In the genomic region with DNA sequence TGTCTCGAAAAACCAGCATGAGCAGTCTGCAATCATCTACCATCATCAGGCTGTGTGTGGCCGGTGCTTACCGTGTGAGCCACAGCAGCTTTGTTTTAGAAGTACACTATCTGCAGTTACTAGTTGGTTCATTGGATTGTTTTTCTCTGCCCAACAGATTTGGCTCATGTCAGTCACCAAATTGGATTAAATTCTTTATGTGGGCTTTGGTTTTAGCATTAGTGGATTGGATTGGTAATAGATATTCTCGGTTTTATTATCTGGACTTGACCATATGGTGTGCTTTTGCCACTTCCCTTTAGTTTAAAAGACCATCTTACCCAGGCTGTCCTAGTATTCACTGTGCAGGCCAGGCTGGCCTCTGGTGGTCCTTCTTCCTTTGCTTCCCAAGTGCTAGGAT, we compare ENCODE assay signal across 18 mouse cellular contexts. TPM values are rescaled to one million over a fixed set of nuclear protein-coding genes. Genes with fewer than 3 reads are reported as not detected.
DNase-seq lines count a peak whose midpoint lies in the region; ATAC-seq and TF ChIP-seq lines count a peak whose summit lies in the region.
"Had no signal": no experiment of that assay in that cellular context is flagged by ENCODE, and none has a peak within 500 bp of the region (broad histone marks: within the 10 kb centered on the region; RNA-seq: fewer than 3 reads in every experiment).

No protein-coding gene starts in this region.

- H3K27ac ChIP-seq in heart, embryonic 13.5 days (replicated peaks) = no peak overlapping the region
- H3K27ac ChIP-seq in MEL (ENCODE audit: control insufficient read depth, low read depth, low read length) = no peak overlapping the region
- H3K27ac ChIP-seq in intestine, postnatal 0 days (ENCODE audit: low read depth, low read length) = no peak overlapping the region
- H3K27ac ChIP-seq in neural tube, embryonic 15.5 days (replicated peaks) = no peak overlapping the region
- H3K27ac ChIP-seq: embryonic facial prominence, embryonic 15.5 days had no signal

- no peak for TF ChIP-seq POLR2A in MEL (IDR thresholded peaks at IDR 0.05; ENCODE audit: control insufficient read depth in 1 of 2, insufficient read depth in 1 of 2, low read depth in 1 of 2, low read length in 2 of 2, poor library complexity in 1 of 2)
- TF ChIP-seq POLR2A in lung, adult 2 months (IDR thresholded peaks at IDR 0.05; ENCODE audit: borderline replicate concordance, extremely low read depth, low read depth, low read length) = no peak

- H3K4me1 ChIP-seq in heart, embryonic 13.5 days = peaks cover 50% of the 10 kb centered on the region
- H3K4me1 ChIP-seq in MEL (ENCODE audit: control insufficient read depth in 1 of 2, insufficient read depth in 2 of 2, low read length in 2 of 2) = peaks cover 14% of the 10 kb centered on the region in 2 experiments
- H3K4me1 ChIP-seq in intestine, postnatal 0 days (replicated peaks; ENCODE audit: control insufficient read depth, insufficient read depth, low read length) = peaks cover 5% of the 10 kb centered on the region; the same call in 1 of the 2 replicates
- H3K4me1 ChIP-seq in neural tube, embryonic 15.5 days = peaks cover 42% of the 10 kb centered on the region
- H3K4me1 ChIP-seq in lung, adult 2 months (ENCODE audit: control insufficient read depth, insufficient read depth, low read length) = peaks cover 19% of the 10 kb centered on the region

- peaks cover 70% of the 10 kb centered on the region for H3K79me2 ChIP-seq in MEL (ENCODE audit: control insufficient read depth, insufficient read depth, low read length, poor library complexity)

- TF ChIP-seq RAD21 in MEL (IDR thresholded peaks at IDR 0.05; ENCODE audit: low read depth, low read length) = no peak

- no peak for TF ChIP-seq CTCF in MEL (IDR thresholded peaks at IDR 0.05 in 2 of 3, conservative IDR thresholded peaks at IDR 0.05 in 1 of 3; ENCODE audit: control insufficient read depth in 1 of 3, insufficient read depth in 1 of 3, low read depth in 2 of 3, low read length in 3 of 3, poor library complexity in 1 of 3, severe bottlenecking in 1 of 3)
- TF ChIP-seq CTCF in intestine, postnatal 0 days (IDR thresholded peaks at IDR 0.05; ENCODE audit: low read depth) = no peak
- TF ChIP-seq CTCF in lung, adult 2 months (IDR thresholded peaks at IDR 0.05; ENCODE audit: insufficient read depth, low read length) = no peak

- WGBS in heart, embryonic 13.5 days = 54% methylated on average over 4 of the region's 4 CpGs
- 41% methylated on average over 4 of the region's 4 CpGs for WGBS in intestine, postnatal 0 days
- 71% methylated on average over 4 of the region's 4 CpGs for WGBS in neural tube, embryonic 15.5 days
- WGBS in lung, adult 2 months = 26% methylated on average over 4 of the region's 4 CpGs

- no peaks in the 10 kb centered on the region for H3K9me3 ChIP-seq in heart, embryonic 13.5 days
- H3K9me3 ChIP-seq in MEL (replicated peaks; ENCODE audit: insufficient read depth, low read length) = no peaks in the 10 kb centered on the region
- H3K9me3 ChIP-seq in intestine, postnatal 0 days (ENCODE audit: control insufficient read depth) = no peaks in the 10 kb centered on the region
- H3K9me3 ChIP-seq in neural tube, embryonic 15.5 days (replicated peaks) = no peaks in the 10 kb centered on the region
- H3K9me3 ChIP-seq: embryonic facial prominence, embryonic 15.5 days had no signal

- no peak overlapping the region for H3K4me3 ChIP-seq in heart, embryonic 13.5 days
- no peak overlapping the region for H3K4me3 ChIP-seq in MEL (ENCODE audit: control insufficient read depth in 1 of 2, insufficient read depth in 1 of 2, low read depth in 2 of 2, low read length in 2 of 2)
- H3K4me3 ChIP-seq in intestine, postnatal 0 days (ENCODE audit: low read depth, low read length) = peak overlapping the region; percentile 2; the same call in 1 of the 2 replicates
- no peak overlapping the region for H3K4me3 ChIP-seq in neural tube, embryonic 15.5 days (replicated peaks)
- no peak overlapping the region for H3K4me3 ChIP-seq in lung, adult 2 months (replicated peaks; ENCODE audit: extremely low read depth, low read depth, low read length)
- H3K4me3 ChIP-seq: embryonic facial prominence, embryonic 15.5 days had no signal

- no peak for ATAC-seq in heart, embryonic 13.5 days (ENCODE audit: extremely low read depth, insufficient number of reproducible peaks, low FRiP score, low TSS enrichment)
- ATAC-seq in intestine, postnatal 0 days = no peak
- no peak for ATAC-seq in neural tube, embryonic 15.5 days (ENCODE audit: low FRiP score)

- H3K4me2 ChIP-seq in heart, embryonic 13.5 days = peak overlapping the region; percentile 89; the same call in 1 of the 2 replicates
- peak overlapping the region; percentile 84 for H3K4me2 ChIP-seq in intestine, postnatal 0 days (replicated peaks; ENCODE audit: low read depth)
- peak overlapping the region; percentile 74 for H3K4me2 ChIP-seq in neural tube, embryonic 15.5 days
- H3K4me2 ChIP-seq: embryonic facial prominence, embryonic 15.5 days had no signal

- no peaks in the 10 kb centered on the region for H3K27me3 ChIP-seq in heart, embryonic 13.5 days (replicated peaks)
- H3K27me3 ChIP-seq in MEL (ENCODE audit: control insufficient read depth in 1 of 2, insufficient read depth in 2 of 2, low read length in 2 of 2) = no peaks in the 10 kb centered on the region
- no peaks in the 10 kb centered on the region for H3K27me3 ChIP-seq in intestine, postnatal 0 days (replicated peaks; ENCODE audit: control insufficient read depth, insufficient read depth, low read length)
- no peaks in the 10 kb centered on the region for H3K27me3 ChIP-seq in neural tube, embryonic 15.5 days (replicated peaks)
- H3K27me3 ChIP-seq: embryonic facial prominence, embryonic 15.5 days had no signal

- TF ChIP-seq EP300 in MEL (IDR thresholded peaks at IDR 0.05; ENCODE audit: low read depth in 1 of 2, low read length in 2 of 2) = no peak

- H3K9ac ChIP-seq in heart, embryonic 13.5 days = no peak overlapping the region
- H3K9ac ChIP-seq in MEL (ENCODE audit: control insufficient read depth, low read depth, low read length, poor library complexity, severe bottlenecking) = no peak overlapping the region
- no peak overlapping the region for H3K9ac ChIP-seq in intestine, postnatal 0 days (ENCODE audit: low read depth, low read length)
- H3K9ac ChIP-seq in neural tube, embryonic 15.5 days (replicated peaks) = no peak overlapping the region
- H3K9ac ChIP-seq: embryonic facial prominence, embryonic 15.5 days had no signal

- H3K36me3 ChIP-seq in heart, embryonic 13.5 days = no peaks in the 10 kb centered on the region
- H3K36me3 ChIP-seq in MEL (ENCODE audit: control insufficient read depth in 1 of 2, insufficient read depth in 2 of 2, low read length in 2 of 2) = peaks cover 7 to 31% of the 10 kb centered on the region in 2 experiments
- no peaks in the 10 kb centered on the region for H3K36me3 ChIP-seq in intestine, postnatal 0 days (ENCODE audit: control insufficient read depth, insufficient read depth)
- no peaks in the 10 kb centered on the region for H3K36me3 ChIP-seq in neural tube, embryonic 15.5 days
- H3K36me3 ChIP-seq: embryonic facial prominence, embryonic 15.5 days had no signal

- DNase-seq in heart, adult 9 months (ENCODE audit: low spot score in 2 of 2) = no peak
- DNase-seq in MEL (ENCODE audit: low read depth, low spot score) = no peak
- no peak for DNase-seq in lung, adult 2 months
- no peak for DNase-seq in ovary, postnatal 10 days (ENCODE audit: low spot score)
- DNase-seq in lung, postnatal 4 days = no peak
- DNase-seq: B cell, adult 2 months; cerebellum, postnatal 10 days; heart, postnatal 10 days; kidney, adult 8-10 months; layer of hippocampus, adult 9-11 months; lung, postnatal 14 days; right cerebral cortex, adult 18-20 months had no signal

TF ChIP-seq in MEL, 35 proteins besides CTCF, POLR2A, EP300 and RAD21:
- no peak for TF ChIP-seq GATA1 (IDR thresholded peaks at IDR 0.05; ENCODE audit: low read depth, low read length)
- TF ChIP-seq MAFK (IDR thresholded peaks at IDR 0.05; ENCODE audit: borderline replicate concordance, low read depth, low read length) = no peak
- no peak for TF ChIP-seq SIN3A (IDR thresholded peaks at IDR 0.05; ENCODE audit: low read length)
- no peak for TF ChIP-seq JUND (IDR thresholded peaks at IDR 0.05; ENCODE audit: low read depth, low read length)
- TF ChIP-seq ZKSCAN1 (IDR thresholded peaks at IDR 0.05; ENCODE audit: low read depth, low read length) = no peak
- TF ChIP-seq TAL1 (IDR thresholded peaks at IDR 0.05; ENCODE audit: low read length) = peak; percentile 46
- no peak for TF ChIP-seq RCOR1 (IDR thresholded peaks at IDR 0.05; ENCODE audit: low read depth, low read length)
- TF ChIP-seq BHLHE40 (IDR thresholded peaks at IDR 0.05; ENCODE audit: borderline replicate concordance, low read depth, low read length) = no peak
TF ChIP-seq in MEL: peak in this region for 1.

RNA-seq across cellular contexts. Expression of a gene that starts 3.7 kb away (rescaled TPM):
- polyA plus RNA-seq in heart, embryonic 13.5 days (2015; fragmentation: Nextera tagmentation; extraction: Ambion mirVana) = 345 and 378 TPM in 2 replicates
- 78.1 and 94.7 TPM in 2 replicates for total RNA-seq in MEL (2012; rRNA removed)
- 100 to 1,000 TPM in 1 of 2 experiments, not detected in 1; 489 TPM for polyA plus RNA-seq in MEL (2012; ENCODE audit: insufficient read depth in 1 of 2, insufficient read length in 2 of 2, low read depth in 1 of 2, low replicate concordance in 2 of 2, missing spikeins in 1 of 2)
- polyA plus RNA-seq in intestine, postnatal 0 days (2015; fragmentation: Nextera tagmentation; extraction: Ambion mirVana) = 336 and 354 TPM in 2 replicates
- 910 and 1,003 TPM in 2 replicates for polyA plus RNA-seq in neural tube, embryonic 15.5 days (2015; fragmentation: Nextera tagmentation; extraction: Ambion mirVana)
- 683 and 872 TPM in 2 replicates for polyA plus RNA-seq in lung, adult 2 months (2012; rRNA removed)

RNA-seq across cellular contexts. Expression of a gene that starts 26.0 kb away (rescaled TPM):
- not detected in 2 replicates for polyA plus RNA-seq in heart, embryonic 13.5 days (2015; fragmentation: Nextera tagmentation; extraction: Ambion mirVana)
- total RNA-seq in MEL (2012; rRNA removed) = not detected in 2 replicates
- polyA plus RNA-seq in MEL (2012; ENCODE audit: insufficient read depth in 1 of 2, insufficient read length in 2 of 2, low read depth in 1 of 2, low replicate concordance in 2 of 2, missing spikeins in 1 of 2) = not detected
- polyA plus RNA-seq in intestine, postnatal 0 days (2015; fragmentation: Nextera tagmentation; extraction: Ambion mirVana) = 15.9 and 16.2 TPM in 2 replicates
- 0.27 and 0.28 TPM in 2 replicates for polyA plus RNA-seq in neural tube, embryonic 15.5 days (2015; fragmentation: Nextera tagmentation; extraction: Ambion mirVana)
- polyA plus RNA-seq in lung, adult 2 months (2012; rRNA removed) = 3.5 and 5.2 TPM in 2 replicates
- total RNA-seq: monocyte, adult 5-6 weeks had no signal
- polyA plus RNA-seq: liver, embryonic 11.5 days had no signal
